Mouse (Mus musculus) embryonic fibroblast, embryonic 13.5 days (primary cell): Measurements from ENCODE around the gene Kif1c.

Experiments used
- CTCF ChIP-seq: IDR thresholded peaks from 2 replicates; pipeline ENCODE4 v1.5.1; 2011; ENCODE audit warnings: mild to moderate bottlenecking, control low read depth, low read length, moderate library complexity, borderline replicate concordance; ENCODE audit not compliant: insufficient read depth
- POLR2A ChIP-seq: IDR thresholded peaks from 2 replicates; pipeline ENCODE4 v1.6.1; 2011; ENCODE audit warnings: low read depth, mild to moderate bottlenecking, control low read depth, low read length, moderate library complexity

DNA sequence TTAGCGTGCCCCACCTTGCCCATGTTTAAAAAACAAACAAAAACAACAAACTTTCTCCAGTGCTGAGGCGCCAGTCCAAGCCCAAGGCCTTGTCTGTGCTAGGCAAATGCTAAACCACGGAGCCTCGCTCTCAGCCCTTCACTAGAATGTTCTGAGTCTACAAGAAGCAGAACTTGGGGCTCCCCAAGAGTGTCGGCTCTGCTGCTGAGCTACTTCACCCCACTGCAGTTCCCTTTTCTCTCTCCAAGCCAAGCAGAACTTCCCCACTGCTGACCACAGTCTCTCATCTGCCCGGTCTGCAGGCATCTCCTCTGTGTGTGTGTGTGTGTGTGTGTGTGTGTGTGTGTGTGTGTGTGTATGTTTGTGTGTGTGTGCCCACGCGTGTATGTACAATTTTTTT is 20.5 kb upstream of the Kif1c start:
- no peak for TF ChIP-seq CTCF
- TF ChIP-seq POLR2A, result no peak
